Mouse (Mus musculus): ENCODE data around the gene Snx10.

The Snx10 gene

DNA sequence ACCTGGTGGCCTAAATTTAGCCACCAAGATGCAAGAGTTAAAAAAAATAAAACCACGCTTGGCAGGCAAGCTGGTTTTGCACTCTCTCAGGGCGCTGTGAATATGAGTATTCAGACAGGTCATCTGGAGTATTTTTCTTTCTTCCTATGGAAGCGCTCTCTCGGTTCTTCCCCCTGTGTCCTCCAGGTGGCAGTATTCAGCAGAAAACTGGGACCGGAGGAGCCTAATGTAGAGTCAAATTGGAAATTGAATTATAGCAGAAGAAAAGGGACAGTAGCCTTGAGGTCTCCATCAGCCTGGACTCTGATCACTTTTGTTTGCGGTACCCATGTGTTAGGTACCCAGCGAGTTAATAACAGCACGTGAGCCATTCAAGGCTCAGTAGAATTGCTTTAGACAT lies 62.3 kb downstream of the Snx10 start:
- DNase-seq (ENCODE audit: low spot score in 2 of 2): peak; percentile 51 to 61

DNA sequence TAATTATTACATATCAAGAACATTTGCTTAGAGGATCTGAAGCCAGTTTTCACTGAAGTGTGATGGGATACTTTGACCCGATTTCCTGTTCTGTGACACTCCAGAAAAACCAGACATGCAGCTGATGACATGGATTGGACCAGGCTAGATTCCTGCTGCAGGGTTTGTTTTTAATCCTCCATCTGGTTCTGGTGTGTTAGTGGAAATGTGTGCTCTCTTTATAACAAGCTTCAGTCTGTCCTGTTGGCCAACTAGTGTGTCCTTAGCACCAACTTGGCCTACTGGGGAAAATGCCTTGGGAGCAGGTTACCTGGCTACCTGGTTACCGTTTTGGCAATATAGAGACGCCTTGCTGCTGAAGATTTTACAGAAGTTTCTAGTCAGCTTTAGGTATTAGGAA lies 63.6 kb downstream of the Snx10 start:
- DNase-seq (ENCODE audit: low spot score in 2 of 2): no peak

DNA sequence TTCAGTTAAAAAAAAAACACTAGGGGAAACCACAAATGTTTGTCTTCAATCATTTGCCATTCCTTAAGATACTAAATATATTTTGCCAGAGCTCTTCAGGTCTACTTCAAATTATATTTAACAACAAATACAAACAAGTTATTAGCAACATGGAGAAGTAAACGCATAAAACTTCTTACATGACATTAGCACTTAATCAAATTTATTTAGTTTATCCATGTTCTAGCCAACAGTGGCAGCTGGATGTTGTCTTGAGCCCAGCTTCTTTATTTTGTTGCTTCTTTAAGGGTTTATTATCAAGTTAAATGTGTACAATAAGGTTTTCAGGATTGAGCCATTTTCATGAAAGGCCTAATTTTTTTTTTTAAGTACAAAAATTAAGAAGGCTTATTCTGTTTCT lies 67.6 kb downstream of the Snx10 start:
- no peak for DNase-seq (ENCODE audit: low spot score in 2 of 2)

GRCm38 (mm10) chr6:51591844-51592243 lies 68.1 kb downstream of the Snx10 start:
- DNase-seq (ENCODE audit: low spot score in 2 of 2): no peak

- DNase-seq (ENCODE audit: low spot score in 2 of 2): peak; percentile 58 to 77
Observed at GRCm38 (mm10) chr6:51592356-51593115, 68.8 kb downstream of the Snx10 start.

- no peak for DNase-seq (ENCODE audit: low spot score in 2 of 2)
Observed at GRCm38 (mm10) chr6:51593446-51594035, 69.8 kb downstream of the Snx10 start.

- no peak for DNase-seq (ENCODE audit: low spot score in 2 of 2)
Observed at GRCm38 (mm10) chr6:51594516-51594915, 70.8 kb downstream of the Snx10 start.

DNA sequence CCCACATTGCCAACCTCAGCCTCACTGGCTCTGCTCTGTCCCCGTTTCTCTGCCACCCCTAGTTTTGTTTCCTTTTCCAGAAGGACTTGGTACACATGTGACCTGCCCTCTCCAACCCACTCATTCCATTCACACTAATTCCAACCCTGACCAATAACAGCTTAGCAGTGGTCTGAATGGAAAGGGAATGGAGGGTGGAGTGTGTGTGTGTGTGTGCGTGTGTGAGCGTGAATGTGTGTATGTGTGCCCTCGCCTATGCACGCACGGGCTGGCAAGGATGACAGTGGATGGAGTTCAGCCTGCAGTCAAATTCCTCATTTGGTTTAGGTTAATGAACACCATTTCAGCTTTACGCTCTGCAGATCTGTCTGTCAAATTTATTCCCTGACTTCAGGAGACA lies 74.4 kb downstream of the Snx10 start:
- no peak for DNase-seq (ENCODE audit: low spot score in 2 of 2)

GRCm38 (mm10) chr6:51600412-51600811 lies 76.7 kb downstream of the Snx10 start:
- DNase-seq (ENCODE audit: low spot score in 2 of 2): no peak

- no peak for DNase-seq (ENCODE audit: low spot score in 2 of 2)
Observed at GRCm38 (mm10) chr6:51602341-51602740, 78.6 kb downstream of the Snx10 start.

- no peak for DNase-seq (ENCODE audit: low spot score in 2 of 2)
Observed at GRCm38 (mm10) chr6:51603691-51604090, 80.0 kb downstream of the Snx10 start.

DNA sequence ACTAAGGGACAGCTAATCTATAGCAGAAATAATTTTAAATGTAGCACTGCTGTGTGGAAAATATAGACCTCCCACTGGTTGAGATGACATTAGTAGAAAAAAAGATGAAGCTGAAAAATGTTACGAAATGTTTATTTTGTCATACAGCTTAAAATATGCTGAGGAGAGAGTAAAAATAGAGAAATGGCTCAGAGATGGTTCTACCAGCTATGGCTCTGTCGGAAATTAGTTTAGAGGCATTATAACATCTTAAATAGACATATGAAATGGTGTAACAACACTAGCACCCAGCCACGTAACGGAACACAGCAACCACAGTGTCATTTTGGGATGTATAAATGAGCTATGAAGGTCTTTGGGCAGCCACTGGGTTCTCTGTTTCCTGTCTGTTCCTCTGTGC lies 82.5 kb downstream of the Snx10 start:
- no peak for DNase-seq (ENCODE audit: low spot score in 2 of 2)

DNA sequence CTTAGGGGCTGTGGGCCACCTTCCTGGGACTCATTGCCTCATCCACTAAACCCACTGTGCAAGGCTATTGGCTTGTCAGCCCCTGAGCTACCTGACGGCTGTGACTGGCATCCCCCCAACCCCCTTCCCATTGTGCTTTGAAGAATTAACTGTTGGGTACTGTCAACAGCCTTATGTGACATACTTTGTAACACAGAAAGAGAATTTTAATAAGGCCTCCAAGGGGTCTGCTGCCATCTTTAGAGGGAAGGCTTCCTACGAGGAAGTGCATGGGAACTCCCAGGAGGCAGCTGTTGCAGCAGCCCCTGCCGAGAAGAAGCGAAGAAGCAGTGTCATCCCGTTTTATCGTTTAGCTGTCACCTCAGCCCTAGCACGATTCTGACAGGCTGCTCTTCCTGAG lies 83.1 kb downstream of the Snx10 start:
- no peak for DNase-seq (ENCODE audit: low spot score in 2 of 2)

DNA sequence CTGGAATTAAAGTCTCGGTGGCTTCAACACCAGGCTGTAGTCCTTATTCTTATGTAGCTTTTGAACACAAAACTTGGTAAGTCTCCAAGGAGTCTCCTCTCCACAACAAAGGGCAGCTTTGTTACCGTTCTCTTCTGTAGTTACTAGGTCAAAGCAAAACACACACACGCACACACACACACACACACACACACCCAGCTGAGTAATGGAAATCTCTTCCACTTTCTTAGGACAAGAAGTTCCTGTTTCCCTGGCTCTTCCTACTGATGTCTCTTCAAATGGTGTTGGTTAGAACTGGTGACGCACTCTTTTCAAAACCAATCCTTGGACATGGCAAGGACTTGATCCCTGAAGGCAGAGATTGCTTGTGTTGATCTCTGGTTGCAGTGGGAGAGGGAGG lies 87.9 kb downstream of the Snx10 start:
- DNase-seq (ENCODE audit: low spot score in 2 of 2): no peak

DNA sequence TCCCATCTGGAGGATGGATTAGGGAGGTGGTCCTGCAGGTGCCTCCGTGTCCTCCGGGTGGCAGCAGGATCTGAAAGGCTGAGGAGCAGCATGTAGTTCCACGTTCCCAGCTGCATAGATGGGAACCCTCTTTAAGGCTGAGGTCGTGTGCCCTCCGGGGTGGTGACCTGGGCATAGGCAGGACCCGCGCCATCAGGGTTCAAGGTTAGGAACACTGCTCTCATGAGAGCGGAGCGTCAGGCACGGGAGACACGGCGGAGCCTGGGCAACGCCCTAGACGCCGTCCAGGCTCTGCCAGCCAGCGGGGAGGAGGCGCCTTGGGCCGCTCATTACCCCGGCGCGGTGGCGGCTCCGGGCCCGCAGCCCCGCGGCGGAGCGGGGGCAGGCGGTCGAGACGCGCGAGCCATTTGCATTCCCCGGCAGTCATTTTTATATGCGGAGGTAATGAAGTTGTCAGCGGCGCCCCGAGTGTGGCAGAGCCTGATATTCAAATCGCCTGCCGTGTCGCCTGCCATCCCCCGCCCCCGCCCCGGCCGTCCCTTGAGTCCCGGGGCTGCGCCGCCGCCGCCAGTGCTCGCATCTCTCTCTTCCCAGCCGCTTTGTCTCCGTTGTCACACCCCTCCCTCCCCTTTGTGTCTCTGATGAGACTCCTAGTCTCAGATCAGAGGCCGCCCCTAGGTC lies 88.8 kb downstream of the Snx10 start:
- DNase-seq (ENCODE audit: low spot score in 2 of 2): peak; percentile 36 to 39

DNA sequence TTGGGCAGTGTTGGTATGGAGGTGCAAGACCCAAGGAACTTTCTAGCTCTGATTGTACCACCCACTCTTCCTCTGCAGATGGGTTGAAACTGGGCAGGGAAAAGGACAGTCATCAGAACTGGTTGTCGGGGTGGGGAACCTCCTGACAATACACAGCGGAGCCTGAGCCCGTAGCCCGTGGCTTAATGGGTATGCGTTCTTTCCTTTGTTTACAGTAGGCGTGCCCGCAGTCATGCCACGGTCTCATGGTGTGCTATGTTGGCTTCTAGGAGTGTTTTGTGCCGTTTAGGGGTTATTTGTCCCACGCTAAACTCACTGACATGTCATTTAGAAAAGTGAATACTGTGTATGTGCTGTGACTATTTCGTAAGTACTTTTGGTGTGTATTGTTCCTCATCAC lies 90.0 kb downstream of the Snx10 start:
- DNase-seq (ENCODE audit: low spot score in 2 of 2): no peak

- no peak for DNase-seq (ENCODE audit: low spot score in 2 of 2)
Observed at GRCm38 (mm10) chr6:51626843-51627242, 103.1 kb downstream of the Snx10 start.

DNA sequence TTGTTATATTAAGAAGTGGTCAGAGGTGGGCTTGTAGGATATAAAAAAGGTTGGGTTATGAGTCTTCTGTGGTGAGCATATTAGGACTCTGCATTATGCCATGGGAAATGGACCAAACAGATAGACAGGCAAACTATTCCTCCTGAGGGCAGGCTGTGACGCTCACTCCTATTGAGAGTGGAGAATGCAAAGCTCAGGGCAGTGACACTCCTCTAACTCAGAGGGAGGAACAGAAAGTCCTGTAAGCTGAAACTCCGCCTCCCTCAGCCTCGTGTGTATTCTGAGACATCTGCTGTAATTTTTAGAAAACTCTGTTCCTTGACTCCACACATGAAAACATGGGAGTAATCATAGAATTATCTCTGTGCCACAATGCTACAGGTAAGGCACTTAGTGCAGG lies 106.0 kb downstream of the Snx10 start:
- DNase-seq (ENCODE audit: low spot score in 2 of 2): no peak

- no peak for DNase-seq (ENCODE audit: low spot score in 2 of 2)
Observed at GRCm38 (mm10) chr6:51630184-51630583, 106.5 kb downstream of the Snx10 start.

DNA sequence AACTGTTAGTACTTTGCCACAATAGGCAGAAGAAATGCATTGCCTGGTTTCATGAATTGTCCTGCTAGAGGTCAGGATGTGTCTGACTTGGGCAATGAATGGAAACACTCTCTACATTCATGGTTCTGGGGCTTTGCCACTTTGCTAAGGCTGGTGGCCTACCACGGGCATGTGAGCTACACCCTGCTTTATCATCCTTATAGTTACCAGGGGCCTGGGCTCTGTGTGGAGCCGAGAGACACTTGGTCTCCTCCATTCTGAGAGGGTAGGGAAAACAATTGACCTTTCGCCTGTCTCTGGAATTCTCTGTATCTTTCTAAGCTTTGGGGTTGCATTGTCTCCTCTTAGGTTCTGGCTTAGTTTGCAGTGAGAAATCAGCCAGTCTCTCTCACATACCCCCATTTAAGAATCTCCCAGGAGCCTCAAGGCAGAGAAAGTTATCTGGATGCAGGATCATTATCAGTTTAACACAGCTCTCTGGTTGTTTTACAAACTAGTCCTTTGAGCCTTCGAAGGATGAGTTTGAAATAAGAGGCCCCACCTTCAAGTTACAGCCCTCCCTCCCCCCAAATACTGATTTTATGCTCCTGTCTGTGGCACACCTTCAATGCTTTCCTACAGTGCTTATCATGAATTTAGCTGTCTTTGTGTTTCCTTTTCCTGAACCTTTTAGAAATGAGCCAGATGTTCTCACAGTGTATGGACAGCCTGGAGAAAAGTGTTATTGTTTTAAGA lies 109.4 kb downstream of the Snx10 start:
- DNase-seq (ENCODE audit: low spot score in 2 of 2): no peak

DNA sequence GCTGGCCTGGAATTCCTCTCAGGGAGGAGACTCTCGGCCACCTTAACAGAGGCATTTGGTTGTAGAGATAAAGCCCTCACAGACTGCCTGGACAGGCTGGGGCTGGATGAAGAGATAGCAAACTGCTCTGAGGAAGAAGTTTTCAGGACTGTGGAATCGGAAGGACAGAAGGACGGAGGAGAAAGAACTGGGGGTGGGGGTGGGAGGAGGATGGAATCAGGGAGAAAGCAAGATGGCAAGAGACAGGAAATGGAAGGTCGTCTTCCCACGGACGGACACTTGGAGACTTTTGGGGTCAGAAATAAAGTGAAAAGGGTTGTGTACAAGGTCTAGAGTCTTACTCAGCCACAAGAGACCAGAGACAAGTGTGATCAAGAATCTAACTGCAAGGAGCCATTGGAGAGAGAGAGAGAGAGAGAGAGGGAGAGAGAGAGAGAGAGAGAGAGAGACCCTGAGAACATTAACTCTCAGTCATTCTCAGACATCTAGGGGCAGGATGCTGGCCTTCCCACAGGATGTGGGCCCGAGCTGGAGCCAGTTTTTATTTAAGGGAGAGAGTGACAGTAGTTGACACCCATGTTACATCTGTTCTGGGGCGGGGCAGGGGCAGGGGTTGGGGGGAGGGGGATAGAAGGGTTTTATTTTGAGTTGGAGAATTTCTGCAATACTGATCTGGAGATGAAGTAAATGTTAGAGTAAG lies 110.1 kb downstream of the Snx10 start:
- no peak for DNase-seq (ENCODE audit: low spot score in 2 of 2)
